Mouse (Mus musculus) intestine, embryonic 15.5 days (tissue): ENCODE results near the gene Ramp2. TPM values are rescaled to one million over a fixed set of nuclear protein-coding genes. Genes with fewer than 3 reads are reported as not detected.
A peak's percentile ranks its signal among the peaks of the same experiment; 100 is the strongest.

Experiments used
- ATAC-seq: fragments of 200-750 bp; cut with Nextera tagmentation; 2 replicates; pipeline ENCODE4 v1.8.0; 2017; ENCODE audit warnings: moderate TSS enrichment, moderate library complexity
- H3K27ac ChIP-seq: fragments of 300-500 bp; sonication (generic); 2 replicates; pipeline ENCODE4 v1.5.1; 2015; ENCODE audit warnings: mild to moderate bottlenecking, inconsistent platforms
- H3K27me3 ChIP-seq: fragments of 300-500 bp; sonication (generic); replicated peaks from 2 replicates; pipeline ENCODE4 v1.6.1; 2015; ENCODE audit warnings: inconsistent platforms
- H3K36me3 ChIP-seq: fragments of 300-500 bp; sonication (generic); 2 replicates; pipeline ENCODE4 v1.6.1; 2015; ENCODE audit warnings: inconsistent platforms
- H3K4me1 ChIP-seq: fragments of 300-500 bp; sonication (generic); replicated peaks from 2 replicates; pipeline ENCODE4 v1.6.1; 2015; ENCODE audit warnings: inconsistent platforms
- H3K4me2 ChIP-seq: fragments of 300-500 bp; sonication (generic); replicated peaks from 2 replicates; pipeline ENCODE4 v1.6.1; 2015; ENCODE audit warnings: mild to moderate bottlenecking, inconsistent platforms
- H3K4me3 ChIP-seq: fragments of 300-500 bp; sonication (generic); replicated peaks from 2 replicates; pipeline ENCODE4 v1.5.1; 2015; ENCODE audit warnings: inconsistent platforms
- H3K9ac ChIP-seq: fragments of 300-500 bp; sonication (generic); 2 replicates; pipeline ENCODE4 v1.6.1; 2015; ENCODE audit warnings: inconsistent platforms
- H3K9me3 ChIP-seq: fragments of 300-500 bp; sonication (generic); 2 replicates; pipeline ENCODE4 v1.6.1; 2016; ENCODE audit warnings: inconsistent platforms
- WGBS: fragments of 180-500 bp; shearing (Covaris S2); methylation state at CpG from one replicate; pipeline ENCODE4 v1.1.7; 2015; 5-methylcytosine and 5-hydroxymethylcytosine counted together
- polyA plus RNA-seq: library from polyadenylated mRNA; unstranded; fragments of >200 nt; fragmentation: Nextera tagmentation; extraction: Ambion mirVana; gene quantifications from 2 replicates; pipeline ENCODE4 v1.2.1, GENCODE M21; 2015

Gene Ramp2
- polyA plus RNA-seq, 1 experiment from 2014 or later: 98.5 TPM

GRCm38 (mm10) chr11:101226065-101226701, 19.6 kb upstream of the Ramp2 start, which contains the start of gene Ezh1:
Gene Ezh1 (minus strand): TSS chr11:101226463.
- no peaks in the 10 kb centered on the region for H3K9me3 ChIP-seq
- 1% methylated on average over 56 of the region's 56 CpGs for WGBS
- no peaks in the 10 kb centered on the region for H3K36me3 ChIP-seq
- H3K27ac ChIP-seq: peak within 1 kb of the TSS; percentile 33; the same call in 1 of the 2 replicates
- H3K4me1 ChIP-seq: peaks cover 34% of the 10 kb centered on the region
- H3K9ac ChIP-seq: peak within 1 kb of the TSS; percentile 70
- H3K4me2 ChIP-seq: peak within 1 kb of the TSS; percentile 79
- H3K4me3 ChIP-seq: peak within 1 kb of the TSS; percentile 69
- ATAC-seq: peak; percentile 98
- no peaks in the 10 kb centered on the region for H3K27me3 ChIP-seq

DNA sequence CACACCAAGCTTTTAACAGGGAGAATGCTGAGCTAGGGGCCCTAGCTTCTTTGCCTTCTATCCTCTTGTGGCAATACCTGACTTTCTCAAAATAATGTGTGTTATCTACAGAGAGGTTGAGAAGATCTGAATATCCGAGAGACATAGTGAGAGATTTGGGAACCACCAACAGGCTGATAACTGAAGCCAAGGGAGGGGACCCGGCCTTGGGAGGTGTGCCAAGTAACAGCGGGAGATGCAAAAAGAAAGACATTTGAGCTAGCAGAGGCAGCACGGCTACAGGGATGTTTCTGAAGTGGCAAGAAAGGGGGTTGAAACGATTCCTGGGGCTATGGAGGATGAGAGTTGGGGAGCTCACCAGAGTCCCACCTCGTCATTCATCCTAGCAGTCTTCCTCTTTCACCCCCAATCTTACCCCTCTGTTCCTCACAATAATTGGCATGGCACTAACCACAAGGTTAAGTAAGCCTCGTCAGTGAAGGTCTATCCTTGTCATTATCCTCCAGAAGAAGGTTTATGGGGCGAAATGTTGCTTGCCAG, 16.4 kb upstream of the Ramp2 start:
- H3K36me3 ChIP-seq: no peaks in the 10 kb centered on the region
- H3K9me3 ChIP-seq: no peaks in the 10 kb centered on the region
- no peak overlapping the region for H3K4me3 ChIP-seq
- 47% methylated on average over 8 of the region's 8 CpGs for WGBS
- peak overlapping the region; percentile 84 for H3K27ac ChIP-seq
- no peaks in the 10 kb centered on the region for H3K27me3 ChIP-seq
- 0 out of 2 replicates have a peak overlapping the region, but pooled peaks have one; percentile 56 for H3K4me2 ChIP-seq
- H3K4me1 ChIP-seq: peaks cover 45% of the 10 kb centered on the region
- no peak for ATAC-seq
- H3K9ac ChIP-seq: no peak overlapping the region

DNA sequence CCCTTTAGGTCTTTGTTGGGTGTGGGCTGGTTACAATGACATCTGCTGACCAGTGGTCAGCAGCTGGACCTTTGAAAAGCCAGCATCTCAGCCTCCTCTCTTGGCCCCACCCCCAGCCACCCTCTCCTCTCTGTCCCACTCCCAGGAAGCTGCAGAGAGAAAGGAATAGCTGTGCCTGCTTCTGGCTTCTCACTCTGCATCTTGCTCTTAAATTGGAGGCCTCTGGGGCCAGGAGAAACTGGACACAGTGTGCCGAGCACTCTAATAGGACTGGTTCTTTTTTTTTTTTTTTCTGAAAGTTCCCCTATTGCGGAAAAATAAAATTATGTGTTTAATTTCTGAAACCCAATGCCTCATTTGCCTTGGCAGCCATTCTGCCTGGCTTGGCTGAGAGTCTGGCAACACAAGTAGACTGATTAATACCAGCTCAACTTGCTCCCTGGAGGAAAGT, 15.7 kb upstream of the Ramp2 start:
- Histone ChIP-seq H3K4me1 (peaks cover 39% of the 10 kb centered on the region), H3K9me3 (no peaks in the 10 kb centered on the region), H3K4me2 (peak overlapping the region; percentile 56; the same call in 1 of the 2 replicates), H3K36me3 (no peaks in the 10 kb centered on the region), H3K27ac (peak overlapping the region; percentile 84), H3K9ac (no peak overlapping the region), H3K4me3 (no peak overlapping the region), H3K27me3 (no peaks in the 10 kb centered on the region)
- 31% methylated on average over 2 of the region's 2 CpGs for WGBS
- ATAC-seq: no peak

DNA sequence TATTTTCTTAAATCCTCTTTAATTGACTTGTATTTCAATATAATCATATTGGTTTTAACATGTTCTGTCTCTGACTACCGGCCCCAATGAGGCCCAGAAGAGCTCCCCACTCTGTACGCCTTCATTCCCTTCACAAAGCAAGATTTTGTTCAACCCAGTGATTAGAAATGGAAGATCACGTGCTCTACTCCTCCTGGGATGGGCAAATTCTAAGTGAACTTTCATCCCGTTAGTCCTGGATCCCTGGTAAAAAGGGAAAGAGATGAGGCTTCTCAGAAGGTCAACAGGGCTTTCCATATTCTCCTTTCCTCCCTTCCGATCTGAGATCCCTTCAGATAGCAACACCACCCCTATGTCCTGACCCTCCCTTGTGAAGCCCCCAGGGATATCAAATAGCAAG, 15.3 kb upstream of the Ramp2 start:
- 28% methylated on average over 5 of the region's 5 CpGs for whole genome bisulfite sequencing
- H3K9me3 ChIP-seq: no peaks in the 10 kb centered on the region
- no peak for ATAC-seq
- peak overlapping the region; percentile 56 for H3K4me2 ChIP-seq
- H3K9ac ChIP-seq: 0 out of 2 replicates have a peak overlapping the region, but pooled peaks have one; percentile 2
- no peak overlapping the region for H3K4me3 ChIP-seq
- no peaks in the 10 kb centered on the region for H3K27me3 ChIP-seq
- H3K36me3 ChIP-seq: no peaks in the 10 kb centered on the region
- peaks cover 35% of the 10 kb centered on the region for H3K4me1 ChIP-seq
- H3K27ac ChIP-seq: peak overlapping the region; percentile 84

DNA sequence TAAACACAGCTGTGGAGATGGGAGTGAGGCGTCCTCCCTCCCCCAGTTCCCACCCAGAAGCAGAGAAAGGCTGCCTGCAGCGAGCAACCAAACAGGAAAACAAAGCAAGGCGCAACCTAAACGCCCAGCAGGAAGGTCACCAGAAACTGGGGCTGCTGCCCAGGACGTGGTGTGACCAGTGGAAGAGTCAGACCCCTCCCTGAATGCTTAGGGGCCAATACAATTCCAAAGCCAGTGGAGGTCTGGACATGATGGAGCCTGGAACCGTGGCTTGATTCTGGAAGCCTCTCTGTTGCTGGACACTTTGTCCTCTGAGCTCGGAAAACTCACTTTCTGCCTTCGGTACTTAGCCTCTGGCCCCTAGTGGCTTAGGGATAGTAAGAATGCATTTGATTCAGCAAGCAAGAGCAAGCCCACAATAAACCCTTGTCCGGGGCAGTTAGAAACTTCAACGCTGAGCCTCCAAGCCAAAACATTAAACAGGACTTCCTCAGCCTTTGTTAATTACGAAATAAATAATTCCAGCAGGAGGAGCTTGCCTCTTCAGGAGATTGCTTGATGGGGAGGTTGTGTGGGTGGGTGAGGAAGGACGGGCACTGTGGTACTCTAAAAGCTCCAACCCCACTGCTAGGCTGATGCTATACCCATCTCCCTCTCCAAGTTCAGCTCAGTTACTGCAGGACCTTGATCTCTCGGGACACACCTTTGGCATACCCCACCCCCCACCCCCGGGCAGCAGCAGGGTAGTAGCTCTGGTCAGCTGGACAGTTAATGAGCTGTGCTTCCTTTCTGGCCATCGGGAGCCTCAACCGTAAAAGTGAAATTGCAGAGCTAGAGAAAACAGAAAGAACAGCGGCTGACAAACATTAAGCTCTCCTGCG, 14.6 kb upstream of the Ramp2 start:
- Histone ChIP-seq H3K9me3 (no peaks in the 10 kb centered on the region), H3K4me3 (peak overlapping the region; percentile 19), H3K4me2 (peak overlapping the region; percentile 56), H3K36me3 (no peaks in the 10 kb centered on the region), H3K27ac (peak overlapping the region; percentile 84), H3K4me1 (peaks cover 35% of the 10 kb centered on the region), H3K9ac (peak overlapping the region; percentile 2), H3K27me3 (no peaks in the 10 kb centered on the region)
- ATAC-seq: peak; percentile 28
- 6% methylated on average over 18 of the region's 18 CpGs for WGBS

GRCm38 (mm10) chr11:101232010-101232839, 13.6 kb upstream of the Ramp2 start:
- Histone ChIP-seq H3K4me2 (peak overlapping the region; percentile 56), H3K27me3 (no peaks in the 10 kb centered on the region), H3K4me3 (peak overlapping the region; percentile 19), H3K27ac (peak overlapping the region; percentile 84), H3K4me1 (peaks cover 33% of the 10 kb centered on the region), H3K9ac (0 out of 2 replicates have a peak overlapping the region, but pooled peaks have one; percentile 2), H3K9me3 (no peaks in the 10 kb centered on the region), H3K36me3 (no peaks in the 10 kb centered on the region)
- 45% methylated on average over 6 of the region's 6 CpGs for WGBS
- peak; percentile 80 for ATAC-seq

DNA sequence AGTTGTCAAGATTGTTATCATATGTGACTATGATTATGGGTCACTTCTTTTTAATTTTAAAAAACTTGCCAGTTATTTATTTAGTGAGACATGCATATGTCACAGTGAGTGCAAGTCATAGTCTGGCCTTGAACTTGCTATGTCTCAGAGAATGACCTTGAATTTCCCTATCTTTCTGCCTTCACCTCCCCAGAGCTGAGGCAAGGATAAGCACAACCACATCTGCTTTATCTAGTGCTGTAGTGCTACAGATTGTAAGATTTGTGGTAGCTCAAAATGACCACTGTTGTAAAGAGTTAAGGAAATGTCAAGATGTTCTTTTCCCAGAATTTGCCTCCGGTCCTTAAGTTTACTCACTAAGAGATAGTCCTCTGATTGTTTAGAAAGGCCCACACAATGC, 12.6 kb upstream of the Ramp2 start:
- peaks cover 36% of the 10 kb centered on the region for H3K4me1 ChIP-seq

GRCm38 (mm10) chr11:101234124-101234523, 11.7 kb upstream of the Ramp2 start:
- H3K9ac ChIP-seq: no peak overlapping the region
- H3K9me3 ChIP-seq: no peaks in the 10 kb centered on the region
- H3K4me2 ChIP-seq: no peak overlapping the region
- H3K4me1 ChIP-seq: peaks cover 36% of the 10 kb centered on the region
- no peaks in the 10 kb centered on the region for H3K27me3 ChIP-seq
- no peak overlapping the region for H3K27ac ChIP-seq
- no peaks in the 10 kb centered on the region for H3K36me3 ChIP-seq
- H3K4me3 ChIP-seq: no peak overlapping the region
- no peak for ATAC-seq

More for the DNA sequence above, 12.6 kb upstream of the Ramp2 start:
- no peak overlapping the region for H3K9ac ChIP-seq
- H3K27ac ChIP-seq: no peak overlapping the region
- no peak for ATAC-seq
- H3K27me3 ChIP-seq: no peaks in the 10 kb centered on the region
- no peak overlapping the region for H3K4me2 ChIP-seq
- H3K9me3 ChIP-seq: no peaks in the 10 kb centered on the region
- WGBS: 53% methylated on average over 1 of the region's 1 CpGs
- no peak overlapping the region for H3K4me3 ChIP-seq
- no peaks in the 10 kb centered on the region for H3K36me3 ChIP-seq

DNA sequence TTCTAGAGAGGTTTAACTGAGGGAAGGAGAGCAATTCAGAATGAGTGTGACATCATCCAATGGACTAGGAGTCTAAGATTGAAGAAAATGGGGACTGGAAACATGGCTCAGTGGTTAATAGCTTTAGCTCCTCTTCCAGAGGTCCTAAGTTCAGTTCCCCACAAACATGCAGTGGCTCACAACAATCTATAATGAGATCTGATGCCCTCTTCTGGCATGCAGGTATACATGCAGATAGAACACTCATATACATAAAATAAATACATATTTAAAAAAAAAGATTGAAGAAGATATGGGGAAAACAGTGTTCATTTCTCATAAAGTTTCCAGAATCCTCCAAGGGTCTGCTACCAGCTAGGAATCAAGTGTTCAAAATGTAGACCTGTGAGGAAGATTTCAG, 10.4 kb upstream of the Ramp2 start:
- no peaks in the 10 kb centered on the region for H3K27me3 ChIP-seq
- no peak overlapping the region for H3K9ac ChIP-seq
- no peaks in the 10 kb centered on the region for H3K36me3 ChIP-seq
- no peaks in the 10 kb centered on the region for H3K9me3 ChIP-seq
- peaks cover 25% of the 10 kb centered on the region for H3K4me1 ChIP-seq
- no peak overlapping the region for H3K4me3 ChIP-seq
- no peak overlapping the region for H3K27ac ChIP-seq
- ATAC-seq: no peak
- no peak overlapping the region for H3K4me2 ChIP-seq

- Histone ChIP-seq H3K36me3 (no peaks in the 10 kb centered on the region), H3K4me3 (no peak overlapping the region), H3K9ac (no peak overlapping the region), H3K4me2 (no peak overlapping the region), H3K9me3 (no peaks in the 10 kb centered on the region), H3K27ac (no peak overlapping the region), H3K27me3 (no peaks in the 10 kb centered on the region), H3K4me1 (peaks cover 12% of the 10 kb centered on the region)
- ATAC-seq: no peak
- 95% methylated on average over 5 of the region's 5 CpGs for WGBS
Measured at GRCm38 (mm10) chr11:101236782-101237181, 9.0 kb upstream of the Ramp2 start.

DNA sequence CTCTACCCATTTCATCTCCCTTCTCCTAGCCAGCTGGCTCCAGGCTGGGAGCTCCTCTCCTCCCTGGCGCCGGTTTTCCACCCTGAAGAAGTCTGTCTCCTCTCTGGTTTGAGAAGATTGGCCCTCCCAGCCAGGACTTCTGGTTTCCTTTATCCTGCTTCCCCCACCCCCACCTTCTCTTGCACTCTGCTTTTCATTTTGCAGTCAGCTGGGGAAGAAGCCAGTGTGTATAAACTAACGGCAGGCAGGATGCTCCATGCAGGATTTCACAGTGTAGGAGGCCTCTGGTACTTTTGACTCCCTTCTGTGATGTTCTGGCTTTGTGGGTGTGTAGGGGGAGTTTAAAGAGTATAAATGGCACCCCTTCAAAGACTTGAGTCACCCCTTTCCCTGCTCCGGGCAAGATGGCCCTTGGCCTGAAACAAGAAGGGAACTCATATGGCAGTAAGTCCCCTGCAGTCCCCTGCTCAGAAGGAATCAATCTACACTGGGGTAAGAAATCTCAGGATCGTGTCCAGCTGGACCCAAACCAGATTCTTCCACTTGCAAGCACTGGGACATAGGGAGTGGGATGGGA, 7.7 kb upstream of the Ramp2 start:
- Histone ChIP-seq H3K9ac (no peak overlapping the region), H3K9me3 (no peaks in the 10 kb centered on the region), H3K4me3 (no peak overlapping the region), H3K36me3 (no peaks in the 10 kb centered on the region), H3K27ac (peak overlapping the region; percentile 81), H3K27me3 (no peaks in the 10 kb centered on the region), H3K4me2 (no peak overlapping the region), H3K4me1 (0 out of 2 replicates have a peak, but pooled peaks cover 4% of the 10 kb centered on the region)
- 28% methylated on average over 5 of the region's 5 CpGs for WGBS
- ATAC-seq: peak; percentile 68
